Mouse (Mus musculus) kidney, postnatal 10 days (tissue): ENCODE data around the gene Dap.

ENCODE experiments used
- DNase-seq: peaks from one replicate; pipeline ENCODE4 v3.0.0; 2021; ENCODE audit warnings: mixed read lengths

Gene Dap

GRCm38 (mm10) chr15:31224135-31224761, at the start of gene Dap:
Gene Dap, plus strand, starts transcription at chr15:31224314.
- peak; percentile 99 for DNase-seq

- DNase-seq, result no peak
Observed at GRCm38 (mm10) chr15:31176566-31176965, 47.5 kb upstream of the Dap start.

- no peak for DNase-seq
Observed at GRCm38 (mm10) chr15:31184651-31185443, 39.3 kb upstream of the Dap start.

- peak; percentile 10 for DNase-seq
Observed at GRCm38 (mm10) chr15:31185506-31185905, 38.6 kb upstream of the Dap start.

GRCm38 (mm10) chr15:31186371-31186901, 37.7 kb upstream of the Dap start:
- DNase-seq, result no peak

GRCm38 (mm10) chr15:31192563-31192962, 31.6 kb upstream of the Dap start:
- DNase-seq, result no peak

- DNase-seq, result no peak
Observed at GRCm38 (mm10) chr15:31195776-31196175, 28.3 kb upstream of the Dap start.

- DNase-seq, result peak; percentile 42
Observed at GRCm38 (mm10) chr15:31207346-31208093, 16.6 kb upstream of the Dap start.

GRCm38 (mm10) chr15:31211910-31212309, 12.2 kb upstream of the Dap start:
- DNase-seq, result peak; percentile 59

- no peak for DNase-seq
Observed at GRCm38 (mm10) chr15:31213619-31214270, 10.4 kb upstream of the Dap start.

- DNase-seq, result no peak
Observed at GRCm38 (mm10) chr15:31222216-31222615, 1.9 kb upstream of the Dap start.

GRCm38 (mm10) chr15:31223596-31224134, 449 bp upstream of the Dap start:
- DNase-seq, result no peak

- peak; percentile 43 for DNase-seq
Observed at GRCm38 (mm10) chr15:31224806-31225642, 910 bp downstream of the Dap start.

GRCm38 (mm10) chr15:31225643-31226325, 1.7 kb downstream of the Dap start:
- DNase-seq, result no peak

GRCm38 (mm10) chr15:31226464-31226863, 2.4 kb downstream of the Dap start:
- no peak for DNase-seq

GRCm38 (mm10) chr15:31227793-31228192, 3.7 kb downstream of the Dap start:
- no peak for DNase-seq

- DNase-seq, result no peak
Observed at GRCm38 (mm10) chr15:31233006-31233405, 8.9 kb downstream of the Dap start.

GRCm38 (mm10) chr15:31235794-31236548, 11.9 kb downstream of the Dap start:
- DNase-seq, result no peak

- DNase-seq, result no peak
Observed at GRCm38 (mm10) chr15:31236549-31236907, 12.4 kb downstream of the Dap start.

GRCm38 (mm10) chr15:31237368-31237767, 13.3 kb downstream of the Dap start:
- DNase-seq, result peak; percentile 38
